Mouse (Mus musculus): ENCODE measurements around the gene Gcm2. TPM values are rescaled to one million over a fixed set of nuclear protein-coding genes. Genes with fewer than 3 reads are reported as not detected.

The Gcm2 gene
- polyA plus RNA-seq (2014; fragmentation: Illumina TruSeq; extraction: RNeasy Lipid Tissue Mini Kit (QIAGEN cat#74804); ENCODE audit: low read depth, low replicate concordance) = not detected

GRCm38 (mm10) chr13:41110935-41111334 lies at the start of gene Gcm2:
Gene Gcm2 (minus strand): TSS chr13:41111035.

GRCm38 (mm10) chr13:41113940-41114339 lies 3.1 kb upstream of the Gcm2 start, which contains the start of gene Sycp2l:
Gene Sycp2l (plus strand): TSS chr13:41114307.

GRCm38 (mm10) chr13:41079421-41079780 lies 31.4 kb downstream of the Gcm2 start, which contains the start of gene Mak:
Gene Mak (minus strand): TSS chr13:41079706.

Other genes with a start within 250 kb of the Gcm2 start
- gene Pak1ip1, start 110.0 kb downstream of the Gcm2 start, polyA plus RNA-seq (2014; fragmentation: Illumina TruSeq; extraction: RNeasy Lipid Tissue Mini Kit (QIAGEN cat#74804); ENCODE audit: low read depth, low replicate concordance) = 93.9 TPM
- gene Tmem14c, start 94.7 kb downstream of the Gcm2 start, polyA plus RNA-seq (2014; fragmentation: Illumina TruSeq; extraction: RNeasy Lipid Tissue Mini Kit (QIAGEN cat#74804); ENCODE audit: low read depth, low replicate concordance) = 46.2 TPM
- gene Mak, start 31.3 kb downstream of the Gcm2 start, polyA plus RNA-seq (2014; fragmentation: Illumina TruSeq; extraction: RNeasy Lipid Tissue Mini Kit (QIAGEN cat#74804); ENCODE audit: low read depth, low replicate concordance) = not detected
- not detected for gene Sycp2l, start 3.3 kb upstream of the Gcm2 start, polyA plus RNA-seq (2014; fragmentation: Illumina TruSeq; extraction: RNeasy Lipid Tissue Mini Kit (QIAGEN cat#74804); ENCODE audit: low read depth, low replicate concordance)
- 0.58 TPM for gene Elovl2, start 109.4 kb upstream of the Gcm2 start, polyA plus RNA-seq (2014; fragmentation: Illumina TruSeq; extraction: RNeasy Lipid Tissue Mini Kit (QIAGEN cat#74804); ENCODE audit: low read depth, low replicate concordance)
- gene Smim13, start 138.8 kb upstream of the Gcm2 start, polyA plus RNA-seq (2014; fragmentation: Illumina TruSeq; extraction: RNeasy Lipid Tissue Mini Kit (QIAGEN cat#74804); ENCODE audit: low read depth, low replicate concordance) = 42.6 TPM
- gene Gm17364, start 162.9 kb upstream of the Gcm2 start, polyA plus RNA-seq (2014; fragmentation: Illumina TruSeq; extraction: RNeasy Lipid Tissue Mini Kit (QIAGEN cat#74804); ENCODE audit: low read depth, low replicate concordance) = not detected

Data from adrenal gland, adult 10 weeks (tissue).